Mouse (Mus musculus) thymus, postnatal 25 days (tissue): Measurements from ENCODE around the gene Med13l.

Experiments
- DNase-seq: peaks from one replicate; pipeline ENCODE4 v3.0.0; 2022

The Med13l gene

GRCm38 (mm10) chr5:118704960-118705359, 144.5 kb downstream of the Med13l start:
- DNase-seq, result no peak

GRCm38 (mm10) chr5:118706009-118706408, 145.5 kb downstream of the Med13l start:
- DNase-seq, result no peak

- DNase-seq, result no peak
Observed at GRCm38 (mm10) chr5:118706414-118706813, 145.9 kb downstream of the Med13l start.

DNA sequence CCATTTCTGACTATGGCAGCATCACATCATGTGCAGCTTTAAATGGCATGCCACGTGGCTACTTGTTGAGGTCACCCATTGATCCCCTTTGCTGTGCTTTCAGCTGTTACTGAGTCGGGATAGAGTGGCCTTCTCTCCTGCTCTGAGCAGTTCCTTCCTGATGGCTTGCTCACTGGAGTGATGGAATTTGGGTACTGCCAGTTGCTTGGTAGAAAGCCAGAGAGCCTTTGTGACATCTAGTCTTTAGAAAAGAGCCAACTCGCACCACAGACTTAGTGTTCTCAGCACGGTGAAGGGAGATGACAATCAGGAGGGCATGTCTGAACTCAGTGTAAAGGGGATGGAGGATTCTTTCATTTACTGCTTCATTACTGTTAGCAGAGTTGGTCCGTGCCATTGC, 147.0 kb downstream of the Med13l start:
- DNase-seq, result no peak

GRCm38 (mm10) chr5:118708215-118708949, 147.9 kb downstream of the Med13l start:
- peak; percentile 88 for DNase-seq

DNA sequence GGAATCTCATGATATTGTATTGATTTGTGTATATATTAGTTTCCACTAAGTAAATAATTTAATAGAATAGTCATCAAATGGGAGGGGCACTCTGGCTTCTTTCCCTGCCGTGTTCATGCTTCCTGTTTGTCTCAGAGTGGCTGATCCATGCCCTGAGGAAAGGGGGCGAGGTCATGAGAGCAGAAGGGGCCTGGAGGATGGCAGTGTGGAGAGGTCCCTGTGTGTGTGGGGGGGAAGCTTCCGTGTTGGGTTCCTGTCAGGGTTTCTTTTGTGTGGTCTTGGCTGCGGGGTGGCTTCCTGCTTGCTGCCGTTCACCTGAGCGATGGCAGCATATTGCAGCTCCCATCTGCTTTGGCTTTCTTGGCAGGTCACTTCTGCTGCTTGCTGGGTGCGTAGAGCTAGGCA, 149.4 kb downstream of the Med13l start:
- DNase-seq, result peak; percentile 86

- DNase-seq, result no peak
Observed at GRCm38 (mm10) chr5:118715518-118715917, 155.0 kb downstream of the Med13l start.

DNA sequence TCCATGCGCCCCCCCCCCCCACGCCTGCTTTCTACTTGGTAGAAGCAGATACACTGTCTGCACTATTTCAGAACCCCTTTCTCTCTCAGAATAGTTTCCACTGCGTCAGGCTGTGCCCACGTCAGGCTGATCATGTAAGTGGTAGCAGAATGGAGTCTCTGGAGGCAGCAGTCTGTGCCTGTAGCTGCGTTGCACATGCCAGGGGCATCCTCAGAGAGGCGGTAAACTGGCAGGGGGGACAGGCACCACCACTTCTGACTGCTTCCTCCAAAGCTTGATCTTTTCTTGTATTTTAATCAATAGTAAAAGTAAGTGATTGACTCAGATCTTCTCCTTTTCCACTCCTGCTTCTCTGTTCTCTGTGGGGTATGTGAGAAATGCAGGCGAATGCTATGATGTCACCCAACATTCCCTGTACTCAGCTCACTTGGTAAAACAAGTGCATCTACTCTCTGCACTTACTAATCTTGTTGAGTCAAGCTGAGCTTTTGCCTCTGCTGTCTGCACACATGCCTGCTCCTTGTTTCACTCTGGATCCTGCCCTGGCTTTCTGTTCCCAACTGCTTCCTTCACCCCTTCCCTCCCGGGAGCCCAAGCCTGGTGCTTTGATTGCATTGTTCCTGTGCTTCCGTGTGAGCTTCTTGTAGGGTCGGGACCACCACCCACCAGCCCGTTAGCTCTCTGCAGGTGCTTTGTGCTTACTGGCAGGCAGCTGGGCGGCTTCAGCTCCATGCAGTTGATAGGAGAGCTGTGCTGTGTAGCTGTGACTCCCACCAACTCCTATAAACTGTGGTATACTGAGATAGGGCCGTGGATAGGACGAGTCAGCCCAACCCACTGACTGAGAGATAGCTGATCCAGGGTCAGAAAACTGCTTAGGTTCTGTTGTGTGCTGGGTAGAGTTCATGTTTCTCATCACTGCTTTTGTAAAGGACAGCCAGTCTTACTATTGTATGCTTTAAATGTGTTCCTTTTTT, 156.1 kb downstream of the Med13l start:
- no peak for DNase-seq

DNA sequence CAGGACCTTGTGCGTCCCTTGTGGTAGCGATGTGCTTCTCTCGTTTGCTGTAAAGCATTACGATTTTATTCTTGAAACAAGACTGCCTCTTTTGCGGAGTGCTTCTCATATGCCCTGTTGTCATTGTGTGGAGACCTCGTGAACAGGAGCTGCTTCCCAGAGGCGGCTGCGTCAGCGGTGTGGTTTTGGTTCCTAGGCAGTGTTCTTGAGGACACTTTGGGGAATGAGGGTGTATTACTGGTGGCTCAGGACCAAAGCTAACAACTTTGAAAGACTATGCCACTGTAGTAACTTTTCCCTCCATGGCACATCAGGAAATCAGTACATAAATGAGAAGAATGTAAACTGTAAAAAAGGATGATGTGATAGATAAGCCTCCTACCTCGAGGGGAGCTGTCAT, 157.0 kb downstream of the Med13l start:
- no peak for DNase-seq

GRCm38 (mm10) chr5:118718070-118718469, 157.6 kb downstream of the Med13l start:
- no peak for DNase-seq

GRCm38 (mm10) chr5:118721416-118721815, 160.9 kb downstream of the Med13l start:
- no peak for DNase-seq

- DNase-seq, result no peak
Observed at GRCm38 (mm10) chr5:118721848-118722247, 161.4 kb downstream of the Med13l start.

DNA sequence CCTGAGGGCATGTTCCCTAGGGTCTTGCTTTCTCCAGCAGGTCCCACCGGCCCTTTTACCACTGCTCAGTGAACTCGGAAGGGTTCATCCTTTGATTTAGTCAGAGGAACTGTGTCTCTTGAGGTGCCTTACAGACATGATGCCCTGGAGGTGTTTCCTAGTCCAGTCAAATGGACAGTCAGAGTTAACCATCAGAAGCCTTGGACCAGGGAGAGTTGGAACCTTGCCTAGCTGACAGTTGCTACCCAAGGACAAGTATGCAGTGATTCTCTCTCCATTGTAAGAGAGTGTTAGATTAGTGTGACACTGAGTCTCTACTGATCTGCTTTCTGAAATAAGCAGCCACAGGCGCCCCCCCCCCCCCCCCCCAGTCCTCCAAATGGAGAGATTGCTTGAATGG, 162.0 kb downstream of the Med13l start:
- DNase-seq, result no peak

DNA sequence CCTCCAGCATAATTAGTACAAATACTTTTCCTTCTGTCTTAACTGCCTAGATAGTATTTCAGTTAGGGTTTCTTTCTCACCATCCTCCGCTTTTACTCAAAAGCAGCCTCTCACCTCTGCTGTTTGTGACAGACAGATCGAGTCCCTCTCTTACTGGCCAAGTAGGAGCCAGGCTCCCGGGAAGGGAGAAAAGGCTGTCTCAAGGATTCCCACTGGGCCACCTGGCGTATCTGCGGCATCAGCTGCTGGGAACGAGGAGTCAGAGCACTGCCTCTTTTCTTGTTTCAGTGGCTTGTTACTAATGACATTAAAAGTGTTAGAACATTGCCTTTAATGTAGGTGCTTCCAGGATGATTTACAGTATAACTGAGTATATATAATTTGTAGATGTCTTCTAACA, 164.9 kb downstream of the Med13l start:
- DNase-seq, result no peak

DNA sequence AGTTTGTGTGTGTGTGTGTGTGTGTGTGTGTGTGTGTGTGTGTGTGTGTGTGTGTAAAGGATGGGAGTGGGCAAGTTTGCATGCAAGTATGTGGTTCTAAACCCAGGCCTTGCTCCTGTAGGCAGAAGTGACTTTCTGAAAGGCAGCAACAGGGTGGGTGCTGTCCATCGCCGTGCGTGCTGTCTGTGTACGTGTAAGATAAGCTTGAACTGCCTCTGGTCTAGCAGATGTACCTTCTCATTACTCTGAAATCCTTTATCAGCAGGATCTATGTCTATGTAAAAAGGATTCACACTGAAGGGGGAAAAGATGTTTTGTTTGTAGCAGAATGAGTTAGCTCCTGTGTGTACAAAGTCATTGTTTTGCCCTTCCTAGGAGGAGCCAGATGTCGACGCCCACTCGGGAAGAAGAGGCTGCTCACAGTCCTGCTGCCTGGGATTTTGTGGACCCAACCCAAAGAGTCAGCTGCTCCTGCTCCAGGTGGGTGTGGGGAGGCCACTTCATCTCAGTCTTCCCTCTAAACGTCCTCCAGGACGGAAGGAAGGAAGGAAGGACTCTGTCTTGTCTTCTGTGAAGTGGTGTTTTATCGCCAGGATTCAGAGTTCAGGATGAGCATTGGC, 165.5 kb downstream of the Med13l start:
- DNase-seq, result no peak

- DNase-seq, result no peak
Observed at GRCm38 (mm10) chr5:118727336-118727735, 166.9 kb downstream of the Med13l start.

DNA sequence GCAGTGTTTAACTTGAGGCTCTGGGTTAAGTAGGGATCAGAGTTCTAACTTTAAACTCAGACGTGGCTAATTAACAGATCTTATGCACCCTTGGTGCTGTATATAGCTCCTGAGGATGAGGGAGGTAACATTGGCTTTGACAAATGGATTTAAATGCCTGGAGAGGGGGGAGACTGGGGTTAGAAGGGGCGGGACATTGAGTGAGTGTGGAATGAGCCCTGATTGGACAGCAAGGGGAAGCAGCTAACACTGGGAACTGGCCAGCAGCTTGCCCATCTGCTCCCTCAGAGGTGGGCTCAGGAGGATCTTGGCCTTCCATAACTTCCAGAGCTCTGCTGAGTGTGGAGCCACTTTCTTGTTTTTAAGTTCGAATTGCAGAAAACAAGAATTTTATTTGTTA, 171.7 kb downstream of the Med13l start:
- no peak for DNase-seq

GRCm38 (mm10) chr5:118732651-118733050, 172.2 kb downstream of the Med13l start:
- DNase-seq, result no peak

- no peak for DNase-seq
Observed at GRCm38 (mm10) chr5:118733566-118733965, 173.1 kb downstream of the Med13l start.

DNA sequence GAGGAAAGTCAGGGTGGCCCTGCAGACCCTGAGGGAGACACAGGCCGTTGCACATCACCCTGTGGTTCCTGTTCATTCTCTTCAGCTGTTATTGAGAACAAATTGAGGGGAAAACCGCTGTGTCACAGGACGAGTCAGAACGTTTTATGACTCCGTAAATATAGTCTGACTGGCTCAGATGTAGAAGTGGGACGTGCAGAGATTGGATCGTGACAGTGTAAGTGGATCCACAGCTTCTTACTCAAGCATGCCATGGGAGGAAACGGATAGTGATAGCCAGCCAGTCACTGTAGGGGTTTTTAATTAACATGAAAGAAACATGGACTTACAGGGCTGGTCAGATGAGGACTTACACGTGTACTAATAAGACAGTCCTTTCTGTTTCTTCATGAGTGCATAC, 174.0 kb downstream of the Med13l start:
- no peak for DNase-seq

DNA sequence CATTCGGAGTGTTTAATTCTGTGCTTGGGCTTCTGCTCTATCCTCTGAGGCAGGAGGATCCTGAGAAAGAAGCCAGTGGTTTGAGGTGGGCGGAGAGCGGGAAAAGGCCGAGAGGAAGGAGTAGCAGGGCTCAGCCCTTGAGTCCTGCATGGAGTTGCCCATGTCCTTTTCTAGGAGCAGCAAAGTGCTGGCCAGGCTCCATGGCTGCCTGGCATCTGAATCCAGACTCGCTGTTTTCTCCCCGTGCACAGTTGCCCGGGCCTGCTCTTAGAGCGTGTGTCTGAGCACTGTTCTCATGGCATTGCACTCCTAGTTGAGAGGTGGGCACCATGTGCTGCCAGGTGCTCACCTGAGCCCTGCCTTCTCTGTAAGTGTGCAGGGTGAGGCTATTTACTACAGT, 175.3 kb downstream of the Med13l start:
- DNase-seq, result no peak

DNA sequence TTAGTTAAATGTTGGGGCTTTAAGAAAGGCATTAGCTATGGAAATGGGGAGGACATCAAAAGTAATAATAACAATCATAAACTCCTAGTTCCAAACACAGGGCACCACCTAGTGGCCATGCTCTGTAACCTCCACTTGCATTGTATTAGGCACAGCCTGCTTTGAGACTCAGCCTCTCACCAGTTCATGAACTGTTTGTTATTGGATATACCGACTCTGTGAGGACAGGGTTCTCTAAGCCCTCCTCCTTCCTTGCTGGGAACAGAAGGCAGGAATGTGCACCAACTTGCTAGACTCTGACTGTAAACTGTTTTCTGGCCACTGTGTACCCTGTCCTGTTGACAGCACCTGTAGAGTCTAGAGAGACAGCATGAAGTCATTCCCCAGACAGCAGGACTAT, 177.1 kb downstream of the Med13l start:
- DNase-seq, result peak; percentile 66

GRCm38 (mm10) chr5:118743067-118743466, 182.6 kb downstream of the Med13l start:
- DNase-seq, result no peak

DNA sequence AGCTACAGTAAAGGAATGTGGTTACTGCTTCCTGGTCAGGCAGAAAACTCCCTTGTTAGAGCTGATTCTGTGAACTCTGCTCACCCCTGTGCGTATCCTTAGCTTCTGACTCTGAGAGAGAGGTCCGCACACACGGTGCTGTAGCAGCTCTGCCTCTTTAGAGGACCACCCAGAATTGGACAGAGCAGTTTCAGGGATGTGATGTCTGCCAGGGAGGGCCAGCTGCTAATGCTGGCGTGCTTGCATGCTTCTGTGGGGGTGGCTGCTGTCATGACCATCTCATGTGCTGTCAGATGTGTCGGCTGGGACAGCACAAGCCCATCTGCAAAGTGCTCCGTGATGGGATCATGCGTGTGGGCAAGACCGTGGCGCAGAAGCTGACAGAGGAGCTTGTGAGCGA, 186.5 kb downstream of the Med13l start:
- DNase-seq, result no peak
